Mouse (Mus musculus) intestine, embryonic 14.5 days (tissue): ENCODE data around the gene Haus5. TPM values are rescaled to one million over a fixed set of nuclear protein-coding genes. Genes with fewer than 3 reads are reported as not detected.

ENCODE experiments used
- ATAC-seq: fragments of 200-750 bp; cut with Nextera tagmentation; replicated peaks from 2 replicates; pipeline ENCODE4 v1.8.0; 2017; ENCODE audit warnings: low read depth, moderate number of reproducible peaks, moderate TSS enrichment, moderate library complexity; ENCODE audit not compliant: low FRiP score, low TSS enrichment
- DNase-seq: peaks from one replicate; pipeline ENCODE4 v3.0.0-alpha.2; 2018; ENCODE audit warnings: low spot score
- H3K27ac ChIP-seq: fragments of 300-500 bp; sonication (generic); 2 replicates; pipeline ENCODE4 v1.5.1; 2014; ENCODE audit warnings: low read depth, mild to moderate bottlenecking, control low read depth
- H3K27me3 ChIP-seq: fragments of 300-500 bp; sonication (generic); replicated peaks from 2 replicates; pipeline ENCODE4 v1.6.1; 2014; ENCODE audit warnings: low read length, control low read depth; ENCODE audit not compliant: control insufficient read depth, insufficient read depth
- H3K36me3 ChIP-seq: fragments of 300-500 bp; sonication (generic); 2 replicates; pipeline ENCODE4 v1.6.1; 2014; ENCODE audit warnings: low read length, control low read depth; ENCODE audit not compliant: control insufficient read depth, insufficient read depth
- H3K4me1 ChIP-seq: fragments of 300-500 bp; sonication (generic); replicated peaks from 2 replicates; pipeline ENCODE4 v1.6.1; 2014; ENCODE audit warnings: low read length, control low read depth, mixed read lengths; ENCODE audit not compliant: control insufficient read depth, insufficient read depth
- H3K4me2 ChIP-seq: fragments of 300-500 bp; sonication (generic); 2 replicates; pipeline ENCODE4 v1.6.1; 2014; ENCODE audit warnings: low read length
- H3K4me3 ChIP-seq: fragments of 300-500 bp; sonication (generic); 2 replicates; pipeline ENCODE4 v1.5.1; 2014; ENCODE audit warnings: low read depth, low read length, control low read depth, mixed read lengths
- H3K9ac ChIP-seq: fragments of 300-500 bp; sonication (generic); 2 replicates; pipeline ENCODE4 v1.6.1; 2014; ENCODE audit warnings: mild to moderate bottlenecking, low read length
- H3K9me3 ChIP-seq: fragments of 300-500 bp; sonication (generic); 2 replicates; pipeline ENCODE4 v1.6.1; 2016; ENCODE audit warnings: low read length, control low read depth; ENCODE audit not compliant: control insufficient read depth
- WGBS: fragments of 180-500 bp; shearing (Covaris S2); extraction: QIAGEN DNeasy Blood & Tissue Kit; methylation state at CpG from one replicate; pipeline ENCODE4 v1.1.7; 2014; 5-methylcytosine and 5-hydroxymethylcytosine counted together
- polyA plus RNA-seq: library from polyadenylated mRNA; unstranded; fragments of >200 nt; fragmentation: Nextera tagmentation; extraction: Ambion mirVana; gene quantifications from 2 replicates; pipeline ENCODE4 v1.2.1, GENCODE M21; 2014

Haus5 gene
- polyA plus RNA-seq, 1 experiment from 2014 or later, result 49.5 TPM

GRCm38 (mm10) chr7:30604424-30604823 is 60.4 kb downstream of the Haus5 start:
- no peak overlapping the region for H3K4me2 ChIP-seq
- no peak overlapping the region for H3K27ac ChIP-seq
- DNase-seq, result no peak
- no peak for ATAC-seq
- H3K4me1 ChIP-seq, result no peaks in the 10 kb centered on the region
- H3K4me3 ChIP-seq, result no peak overlapping the region
- H3K9me3 ChIP-seq, result no peaks in the 10 kb centered on the region
- no peaks in the 10 kb centered on the region for H3K36me3 ChIP-seq
- H3K27me3 ChIP-seq, result no peaks in the 10 kb centered on the region
- 53% methylated on average over 8 of the region's 8 CpGs for WGBS
- no peak overlapping the region for H3K9ac ChIP-seq

Other genes starting within 250 kb of the Haus5 start
- gene Hcst, start 245.1 kb downstream of the Haus5 start, polyA plus RNA-seq, result 1.6 and 2.1 TPM in 2 replicates
- gene Nfkbid, start 243.3 kb downstream of the Haus5 start, polyA plus RNA-seq, result 2.3 and 3.2 TPM in 2 replicates
- 37.9 and 43.0 TPM in 2 replicates for gene Aplp1, start 219.5 kb downstream of the Haus5 start, polyA plus RNA-seq
- gene Kirrel2, start 207.3 kb downstream of the Haus5 start, polyA plus RNA-seq, result 0.13 and 2.9 TPM in 2 replicates
- gene Nphs1, start 206.7 kb downstream of the Haus5 start, polyA plus RNA-seq, result 0.15 and 1.3 TPM in 2 replicates
- gene Prodh2, start 171.4 kb downstream of the Haus5 start, polyA plus RNA-seq, result 1.3 TPM in 2 replicates
- gene Arhgap33, start 129.9 kb downstream of the Haus5 start, polyA plus RNA-seq, result 10.7 and 11.9 TPM in 2 replicates
- gene Hspb6, start 112.8 kb downstream of the Haus5 start, polyA plus RNA-seq, result 45.0 and 48.5 TPM in 2 replicates
- 15.2 and 15.7 TPM in 2 replicates for gene Proser3, start 112.7 kb downstream of the Haus5 start, polyA plus RNA-seq
- 36.9 and 38.5 TPM in 2 replicates for gene Lin37, start 105.2 kb downstream of the Haus5 start, polyA plus RNA-seq
- gene U2af1l4, start 101.7 kb downstream of the Haus5 start, polyA plus RNA-seq, result 92.3 and 94.5 TPM in 2 replicates
- gene Gm49396, start 101.7 kb downstream of the Haus5 start, polyA plus RNA-seq, result 7.7 and 9.1 TPM in 2 replicates
- 119 and 125 TPM in 2 replicates for gene Psenen, start 101.4 kb downstream of the Haus5 start, polyA plus RNA-seq
- 3.3 and 3.5 TPM in 2 replicates for gene Igflr1, start 99.6 kb downstream of the Haus5 start, polyA plus RNA-seq
- 12.8 and 13.0 TPM in 2 replicates for gene Kmt2b, start 76.3 kb downstream of the Haus5 start, polyA plus RNA-seq
- gene Zbtb32, start 66.1 kb downstream of the Haus5 start, polyA plus RNA-seq, result 0.81 and 0.83 TPM in 2 replicates
- 12.1 and 15.3 TPM in 2 replicates for gene Upk1a, start 52.1 kb downstream of the Haus5 start, polyA plus RNA-seq
- gene Cox6b1, start 38.8 kb downstream of the Haus5 start, polyA plus RNA-seq, result 1,084 and 1,229 TPM in 2 replicates
- gene Etv2, start 29.1 kb downstream of the Haus5 start, polyA plus RNA-seq, result not detected in 2 replicates
- gene Rbm42, start 14.7 kb downstream of the Haus5 start, polyA plus RNA-seq, result 96.4 and 101 TPM in 2 replicates
- not detected in 2 replicates for gene Pmis2, start 6.6 kb upstream of the Haus5 start, polyA plus RNA-seq
- 1.4 TPM in 2 replicates for gene 2200002J24Rik, start 33.9 kb upstream of the Haus5 start, polyA plus RNA-seq
- gene Atp4a, start 47.2 kb upstream of the Haus5 start, polyA plus RNA-seq, result 1.0 and 2.2 TPM in 2 replicates
- gene Tmem147, start 64.5 kb upstream of the Haus5 start, polyA plus RNA-seq, result 213 and 238 TPM in 2 replicates
- 0.51 TPM in 1 of 2 replicates, not detected in the other for gene Gapdhs, start 78.7 kb upstream of the Haus5 start, polyA plus RNA-seq
- gene Sbsn, start 86.5 kb upstream of the Haus5 start, polyA plus RNA-seq, result 1.5 and 2.7 TPM in 2 replicates
- gene Dmkn, start 98.8 kb upstream of the Haus5 start, polyA plus RNA-seq, result 0.61 and 1.3 TPM in 2 replicates
- 0.80 and 0.86 TPM in 2 replicates for gene Krtdap, start 122.9 kb upstream of the Haus5 start, polyA plus RNA-seq
- 2.4 and 5.9 TPM in 2 replicates for gene Ffar2, start 158.8 kb upstream of the Haus5 start, polyA plus RNA-seq
- 0.32 and 0.39 TPM in 2 replicates for gene Ffar3, start 191.2 kb upstream of the Haus5 start, polyA plus RNA-seq
- 0.14 TPM in 1 of 2 replicates, not detected in the other for gene Ffar1, start 196.6 kb upstream of the Haus5 start, polyA plus RNA-seq
- gene Cd22, start 215.3 kb upstream of the Haus5 start, polyA plus RNA-seq, result 0.12 TPM in 1 of 2 replicates, not detected in the other
- 0.22 and 0.35 TPM in 2 replicates for gene Mag, start 249.9 kb upstream of the Haus5 start, polyA plus RNA-seq